Mouse (Mus musculus): ENCODE measurements around the gene C9. TPM values are rescaled to one million over a fixed set of nuclear protein-coding genes. Genes with fewer than 3 reads are reported as not detected.

C9 gene
- polyA plus RNA-seq, 1 experiment from 2014 or later: not detected

DNA sequence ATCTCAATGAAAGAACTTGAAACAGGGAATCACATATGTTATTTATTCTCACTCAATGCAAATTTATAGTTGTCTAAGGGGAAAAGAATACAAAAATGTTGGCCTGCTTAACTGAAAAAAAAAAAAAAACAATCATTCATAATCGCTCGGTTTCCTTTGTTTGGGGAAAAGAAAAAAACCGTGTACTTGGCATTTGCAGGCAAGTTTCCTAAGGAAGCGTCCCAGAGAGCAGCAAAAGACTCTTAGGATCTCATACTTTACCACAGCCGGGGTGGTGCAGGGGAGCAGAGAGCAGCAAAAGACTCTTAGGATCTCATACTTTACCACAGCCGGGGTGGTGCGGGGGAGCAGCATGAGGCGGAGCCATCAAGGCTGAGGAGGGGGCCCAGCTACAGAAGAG lies 16.3 kb downstream of the C9 start:
- no peak overlapping the region for H3K4me2 ChIP-seq (replicated peaks)
- H3K27me3 ChIP-seq (ENCODE audit: control insufficient read depth, insufficient read depth, low read length): no peaks in the 10 kb centered on the region
- no peak overlapping the region for H3K9ac ChIP-seq
- H3K4me3 ChIP-seq (replicated peaks; ENCODE audit: low read length): no peak overlapping the region
- no peaks in the 10 kb centered on the region for H3K4me1 ChIP-seq (replicated peaks; ENCODE audit: control insufficient read depth, insufficient read depth, low read length)
- no peak for ATAC-seq (ENCODE audit: low FRiP score)
- DNase-seq (ENCODE audit: low spot score): no peak
- no peaks in the 10 kb centered on the region for H3K9me3 ChIP-seq (ENCODE audit: control insufficient read depth, low read length)
- no peak overlapping the region for H3K27ac ChIP-seq
- WGBS: 82% methylated on average over 8 of the region's 8 CpGs
- H3K36me3 ChIP-seq (replicated peaks; ENCODE audit: control insufficient read depth, insufficient read depth): no peaks in the 10 kb centered on the region

DNA sequence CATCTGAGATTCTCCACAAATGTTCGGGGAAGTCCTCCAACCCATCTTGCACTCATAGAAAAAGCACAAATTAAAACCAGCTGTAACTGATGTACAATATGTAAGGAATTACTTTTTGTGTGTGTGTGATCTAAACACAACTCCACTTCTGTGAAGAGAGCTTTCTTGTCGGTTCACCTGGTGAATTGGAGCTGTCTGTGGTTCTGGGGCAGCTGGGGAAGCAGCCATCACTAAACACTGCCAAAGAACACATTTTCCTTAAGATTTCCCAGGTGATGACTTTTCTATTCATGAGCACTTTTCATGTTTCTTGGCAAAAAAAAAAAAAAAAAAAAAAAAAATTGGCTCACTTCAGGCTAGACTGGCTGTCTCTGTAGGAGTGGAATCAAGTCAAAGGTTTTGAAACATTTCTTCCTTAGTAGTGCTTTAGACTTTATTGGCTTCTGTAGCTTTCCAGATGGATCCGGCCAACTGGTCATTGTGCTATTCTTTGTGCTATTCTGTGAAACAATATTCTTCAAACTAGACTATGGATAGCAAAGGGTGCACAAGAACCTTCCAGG lies 18.3 kb downstream of the C9 start:
- Histone ChIP-seq H3K9ac (no peak overlapping the region), H3K27ac (no peak overlapping the region), H3K27me3 (ENCODE audit: control insufficient read depth, insufficient read depth, low read length) (no peaks in the 10 kb centered on the region), H3K4me3 (replicated peaks; ENCODE audit: low read length) (no peak overlapping the region), H3K4me2 (replicated peaks) (no peak overlapping the region), H3K4me1 (replicated peaks; ENCODE audit: control insufficient read depth, insufficient read depth, low read length) (no peaks in the 10 kb centered on the region), H3K9me3 (ENCODE audit: control insufficient read depth, low read length) (no peaks in the 10 kb centered on the region), H3K36me3 (replicated peaks; ENCODE audit: control insufficient read depth, insufficient read depth) (no peaks in the 10 kb centered on the region)
- DNase-seq (ENCODE audit: low spot score) (no peak), ATAC-seq (ENCODE audit: low FRiP score) (no peak)
- 84% methylated on average over 3 of the region's 3 CpGs for WGBS

GRCm38 (mm10) chr15:6466995-6467394 lies 21.9 kb downstream of the C9 start:
- no peak overlapping the region for H3K9ac ChIP-seq
- no peak for ATAC-seq (ENCODE audit: low FRiP score)
- H3K9me3 ChIP-seq (ENCODE audit: control insufficient read depth, low read length): no peaks in the 10 kb centered on the region
- H3K27ac ChIP-seq: no peak overlapping the region
- no peak for DNase-seq (ENCODE audit: low spot score)
- H3K4me1 ChIP-seq (replicated peaks; ENCODE audit: control insufficient read depth, insufficient read depth, low read length): no peaks in the 10 kb centered on the region
- H3K4me2 ChIP-seq (replicated peaks): no peak overlapping the region
- H3K36me3 ChIP-seq (replicated peaks; ENCODE audit: control insufficient read depth, insufficient read depth): no peaks in the 10 kb centered on the region
- WGBS: 80% methylated on average over 10 of the region's 10 CpGs
- H3K27me3 ChIP-seq (ENCODE audit: control insufficient read depth, insufficient read depth, low read length): no peaks in the 10 kb centered on the region
- H3K4me3 ChIP-seq (replicated peaks; ENCODE audit: low read length): no peak overlapping the region

DNA sequence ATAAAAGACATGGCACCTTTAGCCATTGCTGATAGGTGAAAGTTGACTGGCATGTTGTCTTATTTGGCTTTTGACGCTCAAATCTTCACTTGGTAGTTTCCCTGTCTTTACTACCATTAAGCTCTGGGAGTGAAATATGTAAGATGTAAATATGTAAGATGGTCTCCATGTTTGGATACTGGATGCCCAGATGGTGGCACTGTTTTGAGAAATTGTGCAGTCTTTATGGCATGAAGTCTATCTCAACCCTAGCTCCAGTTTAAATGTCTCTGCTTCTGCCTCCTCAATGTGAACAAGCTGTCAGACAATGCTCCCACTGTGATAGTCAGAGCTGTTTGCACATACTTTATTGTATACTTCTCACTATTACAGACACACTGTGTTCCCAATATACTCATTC lies 23.7 kb downstream of the C9 start:
- Histone ChIP-seq H3K4me1 (replicated peaks; ENCODE audit: control insufficient read depth, insufficient read depth, low read length) (no peaks in the 10 kb centered on the region), H3K36me3 (replicated peaks; ENCODE audit: control insufficient read depth, insufficient read depth) (no peaks in the 10 kb centered on the region), H3K9me3 (ENCODE audit: control insufficient read depth, low read length) (no peaks in the 10 kb centered on the region), H3K4me3 (replicated peaks; ENCODE audit: low read length) (no peak overlapping the region), H3K4me2 (replicated peaks) (no peak overlapping the region), H3K27ac (no peak overlapping the region), H3K9ac (no peak overlapping the region), H3K27me3 (ENCODE audit: control insufficient read depth, insufficient read depth, low read length) (no peaks in the 10 kb centered on the region)
- 91% methylated on average over 1 of the region's 1 CpGs for WGBS
- ATAC-seq (ENCODE audit: low FRiP score) (no peak), DNase-seq (ENCODE audit: low spot score) (no peak)

- H3K4me3 ChIP-seq (replicated peaks; ENCODE audit: low read length): no peak overlapping the region
- ATAC-seq (ENCODE audit: low FRiP score) (no peak), DNase-seq (ENCODE audit: low spot score) (no peak)
- no peaks in the 10 kb centered on the region for H3K36me3 ChIP-seq (replicated peaks; ENCODE audit: control insufficient read depth, insufficient read depth)
- H3K27me3 ChIP-seq (ENCODE audit: control insufficient read depth, insufficient read depth, low read length): no peaks in the 10 kb centered on the region
- no peak overlapping the region for H3K4me2 ChIP-seq (replicated peaks)
- WGBS: 75% methylated on average over 3 of the region's 3 CpGs
- no peak overlapping the region for H3K9ac ChIP-seq
- H3K27ac ChIP-seq: no peak overlapping the region
- H3K9me3 ChIP-seq (ENCODE audit: control insufficient read depth, low read length): no peaks in the 10 kb centered on the region
- no peaks in the 10 kb centered on the region for H3K4me1 ChIP-seq (replicated peaks; ENCODE audit: control insufficient read depth, insufficient read depth, low read length)
Measured at GRCm38 (mm10) chr15:6469384-6469783, 24.3 kb downstream of the C9 start.

DNA sequence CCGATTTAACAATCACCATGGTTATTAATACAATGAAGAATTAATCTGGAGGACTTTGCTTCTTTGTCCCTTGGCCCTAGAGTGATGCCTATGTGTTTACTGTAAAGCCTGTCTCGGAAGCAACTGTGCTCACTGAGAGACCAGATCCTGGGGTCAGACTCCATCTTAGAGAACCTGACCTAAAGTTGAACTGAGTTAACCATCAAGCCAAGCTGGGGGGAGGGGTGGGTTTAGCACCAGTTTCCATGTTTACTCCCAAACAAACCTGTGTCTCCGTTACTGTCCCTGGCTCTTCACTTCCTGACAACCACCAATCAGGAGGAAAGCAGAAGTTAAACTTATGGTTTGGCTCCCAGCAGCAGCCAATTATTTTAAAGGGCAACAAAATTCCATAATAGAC lies 38.4 kb downstream of the C9 start:
- no peak overlapping the region for H3K27ac ChIP-seq
- ATAC-seq (ENCODE audit: low FRiP score) (no peak), DNase-seq (ENCODE audit: low spot score) (no peak)
- H3K4me2 ChIP-seq (replicated peaks): no peak overlapping the region
- 80% methylated on average over 3 of the region's 3 CpGs for WGBS
- H3K4me1 ChIP-seq (replicated peaks; ENCODE audit: control insufficient read depth, insufficient read depth, low read length): no peaks in the 10 kb centered on the region
- no peaks in the 10 kb centered on the region for H3K9me3 ChIP-seq (ENCODE audit: control insufficient read depth, low read length)
- H3K36me3 ChIP-seq (replicated peaks; ENCODE audit: control insufficient read depth, insufficient read depth): no peaks in the 10 kb centered on the region
- no peaks in the 10 kb centered on the region for H3K27me3 ChIP-seq (ENCODE audit: control insufficient read depth, insufficient read depth, low read length)
- no peak overlapping the region for H3K4me3 ChIP-seq (replicated peaks; ENCODE audit: low read length)
- no peak overlapping the region for H3K9ac ChIP-seq

DNA sequence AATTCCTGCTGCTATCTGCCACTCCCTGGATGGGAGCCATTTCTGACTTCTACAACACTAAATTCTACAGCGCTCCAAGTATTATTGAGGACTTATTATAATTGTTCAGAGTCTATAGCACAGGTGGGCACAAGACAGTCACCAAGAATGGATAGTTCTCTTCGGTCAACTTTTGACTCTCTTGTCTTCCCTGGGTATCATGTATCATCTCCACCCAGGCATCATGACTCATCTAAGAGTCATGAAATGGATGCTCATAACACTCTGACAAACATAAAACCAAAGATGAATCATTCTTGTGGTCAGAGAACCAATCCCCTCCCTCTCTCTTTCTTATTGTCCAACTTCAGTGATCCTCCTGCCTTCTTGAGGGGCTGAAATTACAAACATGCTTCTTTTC lies 47.3 kb downstream of the C9 start:
- no peak for ATAC-seq (ENCODE audit: low FRiP score)
- no peak for DNase-seq (ENCODE audit: low spot score)
- H3K4me3 ChIP-seq (replicated peaks; ENCODE audit: low read length): no peak overlapping the region
- no peaks in the 10 kb centered on the region for H3K27me3 ChIP-seq (ENCODE audit: control insufficient read depth, insufficient read depth, low read length)
- H3K27ac ChIP-seq: no peak overlapping the region
- H3K9ac ChIP-seq: no peak overlapping the region
- H3K9me3 ChIP-seq (ENCODE audit: control insufficient read depth, low read length): no peaks in the 10 kb centered on the region
- H3K36me3 ChIP-seq (replicated peaks; ENCODE audit: control insufficient read depth, insufficient read depth): no peaks in the 10 kb centered on the region
- H3K4me1 ChIP-seq (replicated peaks; ENCODE audit: control insufficient read depth, insufficient read depth, low read length): no peaks in the 10 kb centered on the region
- 95% methylated on average over 2 of the region's 2 CpGs for WGBS
- no peak overlapping the region for H3K4me2 ChIP-seq (replicated peaks)

GRCm38 (mm10) chr15:6498396-6499070 lies 53.4 kb downstream of the C9 start:
- Histone ChIP-seq H3K4me1 (replicated peaks; ENCODE audit: control insufficient read depth, insufficient read depth, low read length) (no peaks in the 10 kb centered on the region), H3K27ac (0 out of 2 replicates have a peak overlapping the region, but pooled peaks have one; percentile 9), H3K9ac (no peak overlapping the region), H3K4me2 (replicated peaks) (peak overlapping the region; percentile 20; the same call in 1 of the 2 replicates), H3K27me3 (ENCODE audit: control insufficient read depth, insufficient read depth, low read length) (no peaks in the 10 kb centered on the region), H3K9me3 (ENCODE audit: control insufficient read depth, low read length) (no peaks in the 10 kb centered on the region), H3K36me3 (replicated peaks; ENCODE audit: control insufficient read depth, insufficient read depth) (no peaks in the 10 kb centered on the region), H3K4me3 (replicated peaks; ENCODE audit: low read length) (no peak overlapping the region)
- ATAC-seq (ENCODE audit: low FRiP score) (peak; percentile 75), DNase-seq (ENCODE audit: low spot score) (no peak)
- WGBS: 55% methylated on average over 10 of the region's 10 CpGs

DNA sequence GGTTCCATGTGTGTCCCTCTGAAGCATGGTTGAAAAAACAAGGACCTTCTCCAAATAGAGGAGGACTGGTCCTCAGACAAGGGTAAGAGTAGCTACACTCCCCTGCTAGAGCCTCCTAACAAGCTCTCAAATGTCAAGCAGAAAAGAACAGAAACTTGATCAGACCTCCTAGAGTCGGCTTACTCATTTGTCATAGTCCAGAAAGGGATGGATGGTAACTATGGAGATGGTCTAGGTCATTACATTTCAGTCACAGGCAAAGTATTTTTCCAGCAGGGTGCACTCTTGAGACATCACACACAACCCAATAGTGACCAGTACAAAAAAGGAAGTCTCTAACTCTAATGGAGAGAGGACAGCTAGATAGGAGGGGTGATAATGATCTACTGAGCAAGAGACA lies 55.7 kb downstream of the C9 start:
- no peaks in the 10 kb centered on the region for H3K4me1 ChIP-seq (replicated peaks; ENCODE audit: control insufficient read depth, insufficient read depth, low read length)
- no peaks in the 10 kb centered on the region for H3K9me3 ChIP-seq (ENCODE audit: control insufficient read depth, low read length)
- no peak overlapping the region for H3K4me3 ChIP-seq (replicated peaks; ENCODE audit: low read length)
- DNase-seq (ENCODE audit: low spot score) (no peak), ATAC-seq (ENCODE audit: low FRiP score) (no peak)
- H3K27ac ChIP-seq: no peak overlapping the region
- H3K4me2 ChIP-seq (replicated peaks): no peak overlapping the region
- H3K9ac ChIP-seq: no peak overlapping the region
- no peaks in the 10 kb centered on the region for H3K27me3 ChIP-seq (ENCODE audit: control insufficient read depth, insufficient read depth, low read length)
- no peaks in the 10 kb centered on the region for H3K36me3 ChIP-seq (replicated peaks; ENCODE audit: control insufficient read depth, insufficient read depth)
- WGBS: 69% methylated on average over 1 of the region's 1 CpGs

- ATAC-seq (ENCODE audit: low FRiP score): no peak
- H3K4me2 ChIP-seq (replicated peaks): no peak overlapping the region
- H3K27ac ChIP-seq: no peak overlapping the region
- H3K27me3 ChIP-seq (ENCODE audit: control insufficient read depth, insufficient read depth, low read length): no peaks in the 10 kb centered on the region
- H3K4me1 ChIP-seq (replicated peaks; ENCODE audit: control insufficient read depth, insufficient read depth, low read length): no peaks in the 10 kb centered on the region
- H3K9ac ChIP-seq: no peak overlapping the region
- WGBS: 97% methylated on average over 1 of the region's 1 CpGs
- H3K9me3 ChIP-seq (ENCODE audit: control insufficient read depth, low read length): no peaks in the 10 kb centered on the region
- no peaks in the 10 kb centered on the region for H3K36me3 ChIP-seq (replicated peaks; ENCODE audit: control insufficient read depth, insufficient read depth)
- no peak overlapping the region for H3K4me3 ChIP-seq (replicated peaks; ENCODE audit: low read length)
- DNase-seq (ENCODE audit: low spot score): no peak
Measured at GRCm38 (mm10) chr15:6517525-6517924, 72.4 kb downstream of the C9 start.
